Mouse (Mus musculus): ENCODE results near the gene Nadk2. TPM values are rescaled to one million over a fixed set of nuclear protein-coding genes. Genes with fewer than 3 reads are reported as not detected.

The Nadk2 gene
- polyA plus RNA-seq, 1 experiment, result 17.6 TPM

DNA sequence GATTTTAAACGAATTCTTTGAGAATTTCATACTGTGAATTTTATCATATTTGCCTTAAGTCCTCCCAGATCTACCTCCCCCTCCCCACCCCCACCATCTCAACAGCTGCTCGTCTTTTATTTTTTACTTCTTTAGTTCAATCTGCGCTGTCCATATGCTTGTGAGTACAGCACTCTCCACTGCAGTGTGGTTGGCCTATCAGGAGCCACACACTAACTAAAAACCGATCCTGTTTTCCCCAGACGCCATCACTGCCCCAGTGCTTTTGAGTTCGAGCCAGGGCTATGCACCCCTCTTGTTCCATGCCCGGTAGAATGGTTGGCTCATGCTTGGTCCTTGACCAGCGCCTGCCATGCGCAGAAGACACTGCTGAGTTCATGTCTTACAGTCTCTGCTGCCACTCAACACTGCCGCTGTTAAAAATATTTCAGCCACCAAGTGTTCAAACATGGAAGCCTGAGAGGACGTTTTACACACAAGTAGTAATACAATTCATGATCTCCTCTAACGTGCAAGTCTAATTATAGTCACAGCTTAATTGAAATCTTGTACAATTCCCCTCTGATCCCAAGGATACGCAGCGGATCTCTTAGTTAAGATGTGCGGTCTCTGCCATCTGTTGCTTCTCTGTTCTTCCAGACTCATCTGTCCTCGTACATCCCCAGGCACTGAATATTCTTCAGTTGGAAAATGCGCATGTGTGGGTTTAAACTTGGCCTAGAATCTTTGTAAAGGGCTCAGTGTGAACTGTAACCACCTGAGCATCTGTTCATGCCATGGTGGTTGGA lies 17.0 kb downstream of the Nadk2 start:
- no peak for DNase-seq (ENCODE audit: low spot score)

DNA sequence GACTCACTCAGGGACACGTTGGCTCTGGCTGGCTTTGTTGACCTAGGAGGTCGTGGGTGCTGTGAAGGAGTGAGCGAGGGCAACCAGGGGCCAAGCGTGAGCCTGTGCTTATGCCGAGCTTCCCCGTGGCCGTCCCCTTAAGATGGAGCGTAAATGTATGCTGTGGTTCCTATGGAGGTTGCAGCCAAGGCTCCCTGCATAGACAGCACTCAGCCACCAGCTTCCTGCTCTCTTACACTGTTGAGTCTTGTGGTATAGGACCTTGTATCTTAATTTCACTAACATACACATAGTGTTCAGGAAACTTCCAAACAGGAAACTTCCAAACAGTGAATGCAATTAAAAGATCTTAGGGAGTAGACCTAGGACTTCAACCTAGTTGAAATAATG lies 17.6 kb downstream of the Nadk2 start:
- DNase-seq (ENCODE audit: low spot score), result no peak

DNA sequence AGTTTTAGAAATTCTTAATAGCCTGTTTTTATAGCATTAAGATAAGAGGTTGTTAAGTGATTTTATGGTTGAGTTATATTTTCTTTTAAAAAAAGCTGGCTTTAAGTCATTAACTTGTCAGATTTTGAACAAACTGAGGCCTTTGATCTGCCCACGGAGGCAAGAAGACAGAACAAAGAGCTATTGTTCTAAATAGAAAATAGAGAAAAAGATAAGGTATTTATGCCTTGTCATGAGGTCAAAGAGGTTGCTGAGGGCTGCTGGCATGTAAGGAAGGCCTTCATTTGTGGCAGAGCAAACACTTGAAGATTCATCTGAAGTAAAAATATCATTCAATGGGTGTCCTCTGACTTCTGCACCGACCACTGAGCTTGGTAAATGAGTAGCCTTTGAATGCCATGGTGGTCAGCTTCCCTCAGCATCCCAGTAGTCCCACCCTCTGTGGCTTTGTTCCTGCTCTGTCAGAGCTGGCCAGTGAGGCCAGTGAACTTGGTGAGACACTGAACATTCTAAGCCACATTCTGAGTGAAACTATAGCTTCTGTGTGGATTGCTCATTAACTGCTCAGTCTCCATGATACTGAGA lies 18.2 kb downstream of the Nadk2 start:
- no peak for DNase-seq (ENCODE audit: low spot score)

DNA sequence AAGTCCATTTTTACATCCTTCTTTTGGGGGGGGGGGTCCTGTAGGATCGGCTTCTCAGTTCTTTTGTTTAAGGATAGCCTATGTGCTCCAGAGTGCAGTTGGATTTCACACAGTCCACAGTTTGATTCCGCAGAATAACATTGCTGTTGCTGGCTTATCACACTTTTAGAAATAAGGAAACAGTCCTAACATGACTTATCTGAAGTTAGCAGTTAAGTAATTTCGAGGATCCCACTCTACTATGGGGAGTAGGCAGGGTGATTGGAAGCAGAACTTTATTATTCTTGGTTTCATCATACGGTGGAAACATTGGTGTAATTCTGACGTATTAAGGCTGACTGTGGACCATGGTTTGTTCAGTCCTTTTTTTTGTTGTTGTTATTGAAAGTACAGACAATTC lies 19.6 kb downstream of the Nadk2 start:
- no peak for DNase-seq (ENCODE audit: low spot score)

DNA sequence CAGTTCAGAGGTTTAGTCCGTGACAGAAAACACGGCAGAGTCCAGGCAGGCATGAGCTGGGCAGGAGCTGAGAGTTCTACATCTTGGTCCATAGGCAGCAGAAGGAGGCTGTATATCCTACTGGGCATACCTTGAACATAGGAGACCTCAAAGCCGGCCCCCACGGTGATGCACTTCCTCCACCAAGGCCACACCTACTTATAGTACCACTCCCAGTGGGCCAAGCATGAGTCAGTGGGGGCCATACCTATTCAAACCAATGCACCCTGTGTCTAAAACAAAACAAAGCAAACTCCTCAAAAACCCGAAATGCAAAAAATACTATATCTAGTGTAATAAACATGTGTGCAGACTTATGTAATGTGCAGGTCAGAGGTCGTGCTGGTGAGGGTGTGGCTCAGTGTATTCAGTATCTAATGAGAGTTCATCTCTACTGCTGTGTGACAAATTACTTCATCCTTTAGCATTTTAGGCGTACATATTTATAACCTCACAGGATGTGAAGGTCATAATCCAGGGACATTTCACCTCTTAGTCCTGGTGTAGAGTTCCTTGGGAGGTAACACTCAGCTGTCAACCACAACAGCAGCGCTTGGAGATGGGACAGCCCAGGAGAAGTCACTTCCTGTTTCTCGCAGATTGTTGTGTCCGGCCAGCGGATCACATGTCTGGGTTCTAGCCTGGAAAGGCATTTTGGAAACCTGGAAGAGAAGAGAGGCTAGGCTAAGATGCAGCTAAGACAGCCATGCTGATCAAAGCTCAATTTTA lies 22.7 kb downstream of the Nadk2 start:
- DNase-seq (ENCODE audit: low spot score), result no peak

DNA sequence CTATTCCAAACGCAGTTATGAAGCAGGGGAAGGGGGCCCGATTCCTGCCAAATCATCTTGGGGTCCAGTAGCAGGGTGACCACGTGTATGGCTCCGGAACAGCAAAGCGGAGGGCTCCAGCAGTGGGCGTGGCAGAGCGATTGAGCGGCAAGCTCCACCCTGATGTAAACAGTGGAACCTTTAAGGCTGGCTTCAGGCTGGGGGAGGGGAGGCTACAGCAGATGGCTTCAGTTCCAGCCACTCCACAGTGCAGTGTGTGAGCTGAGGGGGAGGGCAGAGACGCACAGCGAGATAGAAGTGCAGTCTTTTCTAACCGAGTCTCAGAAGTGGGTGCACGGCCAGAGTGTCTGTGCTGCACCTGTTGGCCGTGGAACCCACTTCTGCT lies 23.3 kb downstream of the Nadk2 start:
- DNase-seq (ENCODE audit: low spot score), result no peak

DNA sequence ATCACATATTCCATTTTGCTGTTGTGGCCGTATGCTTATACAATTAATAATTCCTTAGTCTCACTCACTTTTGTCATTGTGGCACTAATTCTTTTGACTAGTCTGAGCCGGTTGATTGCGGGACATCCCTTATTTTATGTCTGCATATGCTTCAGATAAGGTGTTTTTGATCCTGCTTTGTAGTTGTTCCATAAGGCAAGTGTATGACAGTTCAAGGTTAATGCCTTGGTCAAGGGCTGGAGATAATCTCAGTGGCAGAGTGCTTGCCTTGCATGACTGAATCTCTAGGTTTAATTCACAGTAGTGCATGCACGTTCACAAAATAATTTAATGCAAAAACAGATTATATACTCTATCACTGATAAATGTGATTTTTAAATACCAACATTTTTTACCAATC lies 25.8 kb downstream of the Nadk2 start:
- no peak for DNase-seq (ENCODE audit: low spot score)

DNA sequence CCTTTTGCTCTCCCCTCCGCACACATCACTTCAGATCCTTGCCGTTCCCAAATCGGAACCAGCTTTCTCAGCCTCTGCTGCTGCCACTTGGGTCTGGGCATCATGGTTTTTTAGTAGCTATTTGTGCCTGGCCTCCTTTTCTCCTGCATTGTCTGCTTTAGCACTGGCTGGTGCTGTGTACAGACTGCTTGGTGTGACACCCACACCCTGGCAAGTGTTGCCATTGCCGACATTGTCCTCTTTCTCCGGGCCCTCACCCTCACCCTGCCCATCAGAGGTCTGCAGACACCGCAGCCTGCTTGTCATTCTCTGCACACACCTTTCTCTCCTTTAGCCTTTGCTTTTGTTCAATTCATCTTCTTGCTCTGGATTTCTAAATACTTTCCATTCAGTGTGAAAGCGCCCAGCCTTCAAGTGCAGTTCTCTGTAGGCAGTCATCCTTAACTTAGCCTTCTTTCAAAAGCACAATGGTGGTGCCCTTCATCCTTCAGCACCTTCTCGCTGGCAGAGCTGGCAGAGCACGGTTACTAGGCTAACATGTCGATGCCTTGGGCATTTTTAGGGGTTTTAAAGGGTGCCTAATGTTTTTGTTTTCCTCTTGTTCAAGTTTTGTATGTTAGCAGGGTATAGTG lies 29.5 kb downstream of the Nadk2 start:
- no peak for DNase-seq (ENCODE audit: low spot score)

DNA sequence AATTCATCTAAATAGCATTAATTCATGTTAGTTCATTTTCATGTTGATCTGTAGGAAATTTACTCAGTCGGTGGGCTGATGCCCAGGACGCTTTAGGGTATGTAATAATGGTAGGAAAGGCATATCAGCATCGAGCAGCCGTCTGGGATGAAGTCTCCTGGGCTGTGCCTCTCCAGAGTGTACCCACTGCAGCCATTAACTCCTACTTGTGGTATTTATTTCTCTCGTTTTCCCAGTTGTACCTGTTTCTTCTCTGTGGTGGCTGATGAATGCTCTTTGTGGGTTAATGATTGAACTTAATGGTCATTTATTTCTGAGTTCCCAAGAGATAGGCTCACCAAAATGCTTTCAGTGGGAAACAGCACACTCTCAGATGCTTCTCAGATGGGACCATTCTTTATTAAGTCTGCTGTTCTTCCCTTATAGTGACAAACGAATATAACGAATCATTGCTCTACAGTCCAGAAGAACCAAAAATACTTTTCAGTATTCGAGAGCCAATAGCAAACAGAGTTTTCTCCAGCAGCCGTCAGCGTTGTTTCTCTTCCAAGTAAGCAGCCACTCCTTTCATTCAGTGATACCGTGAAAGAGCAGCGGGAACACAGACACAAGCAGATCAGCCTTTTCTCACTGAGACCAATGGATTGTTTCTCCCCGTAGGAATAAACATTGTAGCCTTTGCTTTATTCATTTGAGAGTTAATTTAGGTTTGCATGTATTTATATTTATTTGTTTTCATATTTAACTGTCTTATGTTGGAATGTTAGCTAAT lies 35.4 kb downstream of the Nadk2 start:
- DNase-seq (ENCODE audit: low spot score), result no peak

DNA sequence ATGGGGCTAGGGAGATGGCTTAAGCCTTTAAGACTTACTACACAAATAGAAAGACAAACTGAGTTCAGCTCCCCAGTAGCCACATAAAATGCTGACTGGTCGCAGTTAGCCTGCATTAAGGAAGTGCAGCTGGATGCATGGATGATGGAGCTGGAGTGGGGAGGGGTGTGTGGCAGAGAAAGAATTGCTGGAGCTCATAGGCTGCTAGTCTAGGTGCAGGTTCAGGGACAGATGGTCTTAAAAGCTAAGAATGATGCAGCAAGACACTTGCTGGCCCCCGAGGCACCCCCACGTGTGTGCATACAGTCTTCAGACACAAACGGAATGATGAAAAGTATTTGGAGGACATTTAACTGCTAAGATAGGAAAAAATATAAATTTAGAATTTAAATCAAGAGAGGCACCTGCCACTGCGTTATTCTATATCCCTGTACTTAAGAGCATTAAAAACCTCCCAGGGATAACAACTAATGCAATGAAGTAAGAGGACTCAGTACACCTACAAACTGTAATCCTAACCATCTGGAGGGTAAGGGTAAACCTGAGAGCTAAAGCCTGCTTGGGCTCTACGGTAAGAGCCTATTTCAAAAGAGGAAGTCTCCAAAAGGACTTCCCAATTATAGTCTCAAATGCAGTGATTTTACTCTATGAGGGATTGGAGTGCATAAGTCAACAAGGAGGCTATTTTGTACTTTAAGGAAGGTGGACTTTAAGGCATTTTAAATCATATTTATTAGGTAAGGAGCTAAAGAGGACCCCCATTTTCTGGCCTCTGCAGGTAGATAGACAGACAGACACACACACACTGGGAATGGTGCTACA lies 39.7 kb downstream of the Nadk2 start:
- DNase-seq (ENCODE audit: low spot score), result no peak

DNA sequence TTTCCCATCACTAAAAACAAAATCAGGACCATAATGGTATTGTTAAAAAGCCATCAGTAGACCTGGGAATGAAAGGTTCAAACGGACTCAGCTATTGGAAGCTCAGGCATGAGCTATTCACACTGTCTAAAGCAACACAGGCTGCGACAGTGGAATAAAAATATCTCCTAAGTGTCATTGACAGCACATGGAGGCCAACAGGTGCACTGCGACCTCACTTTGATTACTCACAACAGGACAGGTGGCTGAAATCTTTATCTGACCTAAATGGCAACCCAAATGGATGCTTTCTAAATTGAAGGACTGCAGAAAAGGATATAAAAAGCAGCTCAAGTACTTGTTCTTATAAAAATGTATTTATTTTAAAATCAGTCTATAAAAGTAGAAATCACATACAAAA lies 40.6 kb downstream of the Nadk2 start:
- no peak for DNase-seq (ENCODE audit: low spot score)

DNA sequence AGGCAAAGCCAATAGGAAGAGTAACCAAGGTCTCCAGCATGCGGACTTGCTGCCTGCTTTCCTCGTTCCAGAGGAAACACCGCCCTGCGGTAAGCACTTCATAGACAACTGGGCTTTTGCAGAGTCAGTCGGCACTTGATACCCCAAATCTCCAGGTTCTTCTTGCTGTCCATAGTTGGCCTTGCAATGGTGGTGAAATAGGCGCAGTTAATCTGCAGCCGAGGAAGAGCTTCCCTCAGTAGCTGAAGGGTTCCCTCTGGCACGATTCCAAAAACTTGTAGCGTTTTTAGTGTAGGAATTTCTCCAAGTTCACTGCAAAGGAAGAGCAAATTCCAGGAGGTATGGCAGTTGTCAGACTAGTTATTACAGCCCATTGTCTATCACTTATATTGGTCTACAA lies 42.5 kb downstream of the Nadk2 start:
- DNase-seq (ENCODE audit: low spot score), result no peak

DNA sequence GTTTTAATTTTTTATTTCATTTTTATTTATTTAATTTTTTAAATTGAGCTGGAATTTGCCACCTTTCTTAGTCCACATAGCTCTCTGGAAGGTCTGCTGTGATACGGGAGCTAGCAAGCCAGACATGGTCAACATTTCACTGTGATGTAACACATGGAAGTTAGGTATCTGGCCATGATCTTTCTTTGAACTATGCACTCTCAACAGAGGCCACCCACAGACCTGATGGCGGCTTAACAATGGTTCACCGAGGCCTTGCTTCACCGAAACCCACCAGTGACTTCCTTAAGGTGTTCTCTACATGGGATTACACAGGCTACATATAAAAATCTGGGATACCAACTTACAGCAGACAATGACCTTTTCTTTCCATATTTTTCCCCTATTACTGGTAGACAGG lies 43.1 kb downstream of the Nadk2 start:
- no peak for DNase-seq (ENCODE audit: low spot score)

DNA sequence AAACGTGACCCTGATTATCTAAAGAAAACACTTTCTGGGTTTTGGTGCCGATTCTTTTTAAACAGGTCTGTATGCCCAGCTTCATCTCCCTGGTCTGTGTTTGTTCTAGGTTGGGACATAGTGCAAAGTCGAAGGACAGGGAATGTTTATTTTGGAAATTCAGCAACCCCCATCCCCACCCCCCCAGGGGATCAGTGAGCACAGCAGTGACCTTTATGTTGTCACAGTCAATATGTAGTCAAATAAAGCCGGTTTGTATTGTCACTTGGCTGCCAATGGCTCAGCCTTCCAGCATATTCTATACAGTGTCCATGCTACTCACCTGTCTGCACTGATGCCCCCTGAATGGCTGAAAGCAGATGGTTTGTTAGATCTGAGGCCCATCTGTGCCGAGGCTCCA lies 43.5 kb downstream of the Nadk2 start:
- no peak for DNase-seq (ENCODE audit: low spot score)

DNA sequence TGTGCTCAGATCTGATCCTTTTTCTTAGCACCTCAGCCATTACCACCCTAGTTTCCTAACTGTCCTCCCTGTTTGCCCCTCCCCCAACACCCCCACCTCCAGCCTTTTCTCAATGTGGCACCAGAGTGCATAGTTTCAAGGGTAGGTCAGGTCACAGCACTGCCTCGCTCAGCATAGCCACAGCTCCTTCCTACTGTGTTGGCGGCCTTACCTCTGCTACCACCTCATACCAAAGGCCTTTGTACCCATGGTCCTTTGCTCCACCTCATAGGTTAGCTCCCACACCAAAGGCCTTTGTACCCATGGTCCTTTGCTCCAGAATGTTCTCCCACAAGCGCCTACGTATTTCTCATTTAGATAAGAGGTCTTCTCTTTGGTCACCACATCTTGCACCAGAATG lies 47.8 kb downstream of the Nadk2 start:
- no peak for DNase-seq (ENCODE audit: low spot score)

DNA sequence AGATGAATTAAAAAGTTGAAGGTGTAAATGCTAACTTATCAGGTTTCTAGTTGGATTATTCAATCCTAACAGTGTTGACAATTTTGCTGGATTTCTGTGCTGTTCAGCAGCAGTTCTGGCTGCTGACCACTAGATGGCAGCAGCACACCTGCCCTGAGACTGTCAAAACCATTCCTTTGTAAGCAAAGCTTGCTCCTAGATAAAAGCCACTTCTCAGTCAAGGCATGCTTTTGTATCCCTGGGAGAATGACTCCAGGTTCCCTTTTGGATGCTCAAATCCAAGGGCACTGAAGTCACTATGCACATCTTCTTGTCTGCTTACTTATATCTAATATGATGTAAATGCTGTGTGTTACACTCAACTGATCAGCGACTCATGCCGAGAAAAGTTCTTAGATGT lies 49.0 kb downstream of the Nadk2 start:
- DNase-seq (ENCODE audit: low spot score), result no peak

DNA sequence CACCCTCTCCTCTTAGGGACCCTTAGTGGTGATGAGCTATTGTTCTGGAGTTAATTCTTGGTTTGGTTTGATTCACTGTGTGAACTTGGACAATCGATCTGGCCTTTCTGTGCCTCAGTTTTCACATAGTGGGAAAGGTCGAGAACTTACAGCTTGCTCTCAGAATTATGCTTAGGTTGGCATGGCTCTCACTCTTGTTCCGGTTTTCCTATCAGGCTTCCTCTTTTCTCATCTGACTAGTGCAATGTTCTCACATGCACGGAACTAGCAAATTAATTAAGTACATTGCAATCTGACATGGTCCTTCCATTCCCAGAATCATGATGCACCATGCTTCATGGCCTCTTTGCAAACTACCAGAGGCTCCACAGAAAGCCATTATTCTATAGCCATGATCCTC lies 51.9 kb downstream of the Nadk2 start:
- DNase-seq (ENCODE audit: low spot score), result no peak

DNA sequence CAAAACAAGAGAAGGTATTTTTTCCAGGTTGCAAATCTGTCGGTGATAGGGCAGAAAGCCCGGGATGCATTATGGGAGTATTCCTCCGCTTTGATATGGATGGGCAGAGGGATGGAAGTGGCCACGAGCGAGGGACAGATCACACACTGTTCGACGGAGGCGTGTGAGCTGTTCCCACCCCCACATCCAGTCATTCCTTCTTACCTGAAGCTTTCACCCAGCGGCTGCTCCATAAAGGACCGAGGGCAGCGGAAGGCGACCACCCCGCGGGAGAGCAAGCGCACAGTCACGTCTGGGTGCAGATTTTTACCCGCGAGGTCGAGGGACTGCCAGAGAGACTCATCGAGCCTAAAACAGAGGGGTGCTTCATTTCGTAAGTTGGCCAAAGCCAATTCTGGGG lies 53.8 kb downstream of the Nadk2 start:
- no peak for DNase-seq (ENCODE audit: low spot score)

DNA sequence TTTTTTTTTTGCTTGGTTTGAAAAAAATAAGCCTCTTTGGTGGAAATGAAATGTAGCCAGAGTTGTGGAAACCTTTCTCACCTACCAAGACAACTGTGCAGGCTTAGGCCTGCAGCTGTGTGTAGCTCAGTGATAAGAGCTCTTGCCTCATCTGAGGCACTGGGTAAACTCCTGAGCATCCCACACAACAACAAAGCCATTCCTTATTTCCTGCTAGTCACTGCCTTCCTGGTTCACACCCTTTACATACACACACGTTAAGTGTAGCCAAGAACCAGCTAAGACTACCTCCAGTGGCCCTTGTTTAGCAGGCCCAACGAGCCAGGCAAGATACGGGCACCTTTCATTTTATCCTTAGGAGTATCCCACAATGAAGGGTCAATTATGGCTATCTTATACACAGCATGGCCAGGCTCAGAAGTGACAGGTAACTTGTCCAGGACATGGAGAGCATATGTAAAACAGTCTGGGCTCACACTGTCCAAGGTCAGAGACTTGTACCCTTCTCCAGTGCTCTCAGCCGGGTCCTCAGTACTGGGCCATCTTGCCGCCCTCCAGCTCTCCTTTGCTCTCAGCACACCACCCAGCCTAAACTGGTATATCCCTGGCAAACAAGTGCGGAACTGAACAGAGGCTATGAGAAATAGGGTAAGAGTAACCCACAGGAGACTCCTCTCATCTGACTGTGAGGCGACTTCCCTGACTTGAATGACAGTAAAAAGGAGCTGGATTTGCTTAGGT lies 56.2 kb downstream of the Nadk2 start:
- no peak for DNase-seq (ENCODE audit: low spot score)

DNA sequence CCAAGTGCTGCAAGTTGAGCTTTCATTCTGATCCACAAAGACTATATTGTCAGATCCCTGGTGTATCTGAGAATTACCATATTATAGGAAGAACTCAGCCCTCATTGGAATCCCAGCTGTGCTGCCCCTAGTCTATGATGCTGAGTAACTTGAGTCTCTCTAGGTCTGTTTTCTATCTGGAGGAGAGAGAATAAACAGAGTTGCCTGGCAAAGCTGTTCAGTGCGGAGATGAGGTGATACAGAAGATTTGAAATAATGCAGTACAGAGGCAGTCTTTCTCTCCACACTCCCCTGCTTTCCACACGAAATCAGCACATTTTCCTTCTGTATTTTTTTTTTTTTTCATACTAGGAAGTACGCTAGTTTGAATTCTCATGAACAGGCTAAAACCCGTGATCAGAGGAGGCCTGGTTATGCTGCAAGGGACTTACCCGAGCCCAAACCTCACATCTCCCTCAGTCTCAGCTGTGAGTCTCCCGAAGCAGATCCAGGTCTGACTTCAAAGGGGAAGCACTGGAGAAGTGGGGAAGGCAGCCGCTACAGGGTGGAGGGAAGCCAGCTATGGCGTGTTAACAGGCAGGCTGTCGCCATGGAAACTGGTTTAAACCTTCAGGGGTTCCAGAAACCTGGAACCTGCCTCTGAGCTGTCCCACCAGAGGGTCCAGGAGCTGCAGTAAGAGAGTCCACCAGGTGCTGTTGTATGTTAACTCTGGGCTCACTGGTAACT lies 59.9 kb downstream of the Nadk2 start:
- no peak for DNase-seq (ENCODE audit: low spot score)
